Mouse (Mus musculus): ENCODE measurements around the gene Galm. TPM values are rescaled to one million over a fixed set of nuclear protein-coding genes. Genes with fewer than 3 reads are reported as not detected.

The Galm gene
- total and polyA plus RNA-seq, 3 experiments = 0.15 TPM; not detected in 2

DNA sequence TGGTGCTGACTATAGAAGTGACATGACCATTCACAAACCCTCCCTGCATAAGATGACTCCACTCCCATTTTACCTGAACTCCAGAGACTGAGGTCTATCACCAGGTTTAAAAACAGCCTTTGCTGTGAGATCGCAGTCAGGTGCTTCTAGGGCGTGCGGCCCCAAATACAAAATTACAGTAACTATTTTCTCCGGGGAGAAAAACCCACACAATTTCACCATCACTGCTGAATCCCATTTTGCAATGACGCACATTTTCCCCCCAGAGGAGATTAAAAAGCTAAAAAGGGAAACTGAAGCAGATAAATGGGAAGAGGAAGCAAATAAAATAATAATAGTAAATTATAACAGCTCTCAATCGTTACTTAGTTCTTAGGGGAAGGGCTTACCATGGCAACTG is 27.4 kb upstream of the Galm start:
- H3K79me2 ChIP-seq (ENCODE audit: control insufficient read depth, insufficient read depth, low read length, poor library complexity) = no peaks in the 10 kb centered on the region
- DNase-seq (ENCODE audit: low read depth, low spot score) = no peak
- no peaks in the 10 kb centered on the region for H3K9me3 ChIP-seq (replicated peaks; ENCODE audit: insufficient read depth, low read length)
- H3K27me3 ChIP-seq (ENCODE audit: control insufficient read depth in 1 of 2, insufficient read depth in 2 of 2, low read length in 2 of 2) = no peaks in the 10 kb centered on the region; a peak in 3 of 4 replicates
- H3K9ac ChIP-seq (ENCODE audit: control insufficient read depth, low read depth, low read length, poor library complexity, severe bottlenecking) = no peak overlapping the region
- H3K4me3 ChIP-seq (ENCODE audit: control insufficient read depth in 1 of 2, insufficient read depth in 1 of 2, low read depth in 2 of 2, low read length in 2 of 2) = no peak overlapping the region
- no peaks in the 10 kb centered on the region for H3K36me3 ChIP-seq (ENCODE audit: control insufficient read depth in 1 of 2, insufficient read depth in 2 of 2, low read length in 2 of 2)
- no peak for TF ChIP-seq USF2 (IDR thresholded peaks at IDR 0.05; ENCODE audit: borderline replicate concordance in 1 of 2, insufficient read depth in 1 of 2, low read depth in 1 of 2, low read length in 2 of 2)
- TF ChIP-seq RAD21 (IDR thresholded peaks at IDR 0.05; ENCODE audit: low read depth, low read length) = no peak
- TF ChIP-seq MXI1 (IDR thresholded peaks at IDR 0.05; ENCODE audit: low read depth, low read length) = no peak
- no peak for TF ChIP-seq UBTF (IDR thresholded peaks at IDR 0.05; ENCODE audit: borderline replicate concordance, insufficient read depth, low read depth, low read length)
- TF ChIP-seq BHLHE40 (IDR thresholded peaks at IDR 0.05; ENCODE audit: borderline replicate concordance, low read depth, low read length) = no peak
- no peak for TF ChIP-seq ZNF384 (IDR thresholded peaks at IDR 0.05; ENCODE audit: low read depth, low read length)
- TF ChIP-seq ETS1 (IDR thresholded peaks at IDR 0.05; ENCODE audit: low read depth, low read length) = no peak
- no peak for TF ChIP-seq RCOR1 (IDR thresholded peaks at IDR 0.05; ENCODE audit: low read depth, low read length)
- TF ChIP-seq POLR2AphosphoS2 (IDR thresholded peaks at IDR 0.05; ENCODE audit: low read length) = no peak
- TF ChIP-seq MAFK (IDR thresholded peaks at IDR 0.05; ENCODE audit: borderline replicate concordance, low read depth, low read length) = no peak
- no peak for TF ChIP-seq GATA1 (IDR thresholded peaks at IDR 0.05; ENCODE audit: low read depth, low read length)
- TF ChIP-seq MEF2A (IDR thresholded peaks at IDR 0.05; ENCODE audit: extremely low read depth, insufficient replicate concordance, low read depth, low read length, poor library complexity, severe bottlenecking) = no peak
- TF ChIP-seq MAZ (IDR thresholded peaks at IDR 0.05; ENCODE audit: low read depth, low read length) = no peak
- no peak for TF ChIP-seq SMC3 (IDR thresholded peaks at IDR 0.05; ENCODE audit: low read depth, low read length)
- no peak for TF ChIP-seq CHD2 (IDR thresholded peaks at IDR 0.05; ENCODE audit: low read length)
- no peak for TF ChIP-seq MYC (IDR thresholded peaks at IDR 0.05; ENCODE audit: low read depth, low read length)
- TF ChIP-seq CHD1 (IDR thresholded peaks at IDR 0.05; ENCODE audit: low read depth, low read length) = no peak
- TF ChIP-seq POLR2AphosphoS5 (IDR thresholded peaks at IDR 0.05; ENCODE audit: borderline replicate concordance, low read depth, low read length) = no peak
- TF ChIP-seq TAL1 (IDR thresholded peaks at IDR 0.05; ENCODE audit: low read length) = no peak
- no peak overlapping the region for H3K27ac ChIP-seq (ENCODE audit: control insufficient read depth, low read depth, low read length)
- no peaks in the 10 kb centered on the region for H3K4me1 ChIP-seq (ENCODE audit: control insufficient read depth in 1 of 2, insufficient read depth in 2 of 2, low read length in 2 of 2)

DNA sequence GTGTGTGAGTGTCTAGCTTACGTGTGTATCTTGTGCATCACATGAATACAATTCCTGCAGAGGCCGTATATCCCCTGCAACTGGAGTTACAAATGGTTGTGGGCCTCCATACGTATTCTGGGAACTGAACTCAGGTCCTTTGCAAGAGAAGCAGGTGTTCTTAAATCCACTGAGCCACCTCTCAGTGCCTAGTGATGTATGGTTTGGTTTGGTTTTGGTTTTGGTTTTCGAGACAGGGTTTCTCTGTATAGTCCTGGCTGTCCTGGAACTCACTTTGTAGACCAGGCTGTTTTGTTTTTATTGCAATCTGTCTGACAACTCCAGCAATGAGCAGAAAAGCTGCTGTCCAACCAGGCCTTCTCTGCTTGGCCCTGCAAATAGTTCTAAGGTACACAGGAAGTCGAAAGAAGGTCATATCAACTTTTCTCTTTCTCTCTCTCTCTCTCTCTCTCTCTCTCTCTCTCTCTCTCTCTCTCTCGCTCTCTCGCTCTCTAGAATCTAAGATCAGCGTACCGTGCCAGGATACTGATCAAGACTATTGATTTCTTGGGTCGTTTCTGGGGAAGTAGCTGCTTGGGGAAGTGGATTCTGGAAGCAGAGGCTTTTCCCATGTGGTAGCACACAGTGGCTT is 21.8 kb upstream of the Galm start:
- Histone ChIP-seq H3K36me3 (ENCODE audit: control insufficient read depth in 1 of 2, insufficient read depth in 2 of 2, low read length in 2 of 2) (no peaks in the 10 kb centered on the region), H3K79me2 (ENCODE audit: control insufficient read depth, insufficient read depth, low read length, poor library complexity) (no peaks in the 10 kb centered on the region), H3K4me1 (ENCODE audit: control insufficient read depth in 1 of 2, insufficient read depth in 2 of 2, low read length in 2 of 2) (no peaks in the 10 kb centered on the region), H3K9me3 (replicated peaks; ENCODE audit: insufficient read depth, low read length) (no peaks in the 10 kb centered on the region), H3K4me3 (ENCODE audit: control insufficient read depth in 1 of 2, insufficient read depth in 1 of 2, low read depth in 2 of 2, low read length in 2 of 2) (no peak overlapping the region), H3K27ac (ENCODE audit: control insufficient read depth, low read depth, low read length) (no peak overlapping the region), H3K27me3 (ENCODE audit: control insufficient read depth in 1 of 2, insufficient read depth in 2 of 2, low read length in 2 of 2) (no peaks in the 10 kb centered on the region; a peak in 2 of 4 replicates), H3K9ac (ENCODE audit: control insufficient read depth, low read depth, low read length, poor library complexity, severe bottlenecking) (no peak overlapping the region)
- no peak for DNase-seq (ENCODE audit: low read depth, low spot score)
- TF ChIP-seq ETS1 (IDR thresholded peaks at IDR 0.05; ENCODE audit: low read depth, low read length) (no peak), ELF1 (IDR thresholded peaks at IDR 0.05; ENCODE audit: low read depth, low read length) (no peak), SIN3A (IDR thresholded peaks at IDR 0.05; ENCODE audit: low read length) (no peak), MYC (IDR thresholded peaks at IDR 0.05; ENCODE audit: low read depth, low read length) (no peak), JUND (IDR thresholded peaks at IDR 0.05; ENCODE audit: low read depth, low read length) (no peak), ZKSCAN1 (IDR thresholded peaks at IDR 0.05; ENCODE audit: low read depth, low read length) (no peak), MAFK (IDR thresholded peaks at IDR 0.05; ENCODE audit: borderline replicate concordance, low read depth, low read length) (no peak), MEF2A (IDR thresholded peaks at IDR 0.05; ENCODE audit: extremely low read depth, insufficient replicate concordance, low read depth, low read length, poor library complexity, severe bottlenecking) (no peak), POLR2AphosphoS2 (IDR thresholded peaks at IDR 0.05; ENCODE audit: low read length) (no peak), CTCF (IDR thresholded peaks at IDR 0.05 in 2 of 3, conservative IDR thresholded peaks at IDR 0.05 in 1 of 3; ENCODE audit: control insufficient read depth in 1 of 3, insufficient read depth in 1 of 3, low read depth in 2 of 3, low read length in 3 of 3, poor library complexity in 1 of 3, severe bottlenecking in 1 of 3) (no peak), SMC3 (IDR thresholded peaks at IDR 0.05; ENCODE audit: low read depth, low read length) (no peak), HCFC1 (IDR thresholded peaks at IDR 0.05; ENCODE audit: low read depth, low read length) (no peak), RAD21 (IDR thresholded peaks at IDR 0.05; ENCODE audit: low read depth, low read length) (no peak), NRF1 (IDR thresholded peaks at IDR 0.05; ENCODE audit: insufficient read depth, low read depth, low read length, poor library complexity, severe bottlenecking) (no peak), GABPA (IDR thresholded peaks at IDR 0.05; ENCODE audit: low read depth, low read length) (no peak), KAT2A (conservative IDR thresholded peaks at IDR 0.05; ENCODE audit: low read depth, low read length) (no peak), POLR2A (IDR thresholded peaks at IDR 0.05; ENCODE audit: control insufficient read depth in 1 of 2, insufficient read depth in 1 of 2, low read depth in 1 of 2, low read length in 2 of 2, poor library complexity in 1 of 2) (no peak), MXI1 (IDR thresholded peaks at IDR 0.05; ENCODE audit: low read depth, low read length) (no peak), ZNF384 (IDR thresholded peaks at IDR 0.05; ENCODE audit: low read depth, low read length) (no peak)

Data from MEL (cell line).